Comparison of ENCODE assay signal across 7 mouse cellular contexts in genomic region chr13:49216220-49216552, GRCm38 (mm10). TPM values are rescaled to one million over a fixed set of nuclear protein-coding genes. Genes with fewer than 3 reads are reported as not detected.
DNase-seq lines count a peak whose midpoint lies in the region; ATAC-seq and TF ChIP-seq lines count a peak whose summit lies in the region.

No protein-coding gene starts in this region.

- no peak; the same call in 1 of the 2 replicates for ATAC-seq in forebrain, embryonic 13.5 days
- ATAC-seq in liver, embryonic 12.5 days: peak; percentile 65
- ATAC-seq in stomach, postnatal 0 days (ENCODE audit: low FRiP score, low TSS enrichment): peak; percentile 58

- H3K9me3 ChIP-seq in forebrain, embryonic 13.5 days (replicated peaks): 0 out of 2 replicates have a peak, but pooled peaks cover 2% of the 10 kb centered on the region
- no peaks in the 10 kb centered on the region for H3K9me3 ChIP-seq in liver, embryonic 12.5 days (replicated peaks)
- H3K9me3 ChIP-seq in stomach, postnatal 0 days (ENCODE audit: control insufficient read depth, low read length): no peaks in the 10 kb centered on the region

- H3K4me3 ChIP-seq in spleen, adult 2 months (ENCODE audit: extremely low read depth, insufficient read depth, insufficient read length): peak overlapping the region; percentile 66
- H3K4me3 ChIP-seq in forebrain, embryonic 13.5 days: peak overlapping the region; percentile 75
- peak overlapping the region; percentile 70 for H3K4me3 ChIP-seq in liver, embryonic 12.5 days
- peak overlapping the region; percentile 96 for H3K4me3 ChIP-seq in stomach, postnatal 0 days (ENCODE audit: low read depth, low read length)

- peak overlapping the region; percentile 92 for H3K4me2 ChIP-seq in forebrain, embryonic 13.5 days
- H3K4me2 ChIP-seq in liver, embryonic 12.5 days: peak overlapping the region; percentile 99
- H3K4me2 ChIP-seq in stomach, postnatal 0 days (replicated peaks; ENCODE audit: low read depth): peak overlapping the region; percentile 74

- no peak for TF ChIP-seq CTCF in spleen, adult 2 months (IDR thresholded peaks at IDR 0.05; ENCODE audit: extremely low read depth, insufficient read depth, insufficient read length, insufficient replicate concordance)
- no peak for TF ChIP-seq CTCF in stomach, postnatal 0 days (IDR thresholded peaks at IDR 0.05; ENCODE audit: low read depth)

- 4% methylated on average over 17 of the region's 17 CpGs for WGBS in spleen, adult 2 months
- 3% methylated on average over 17 of the region's 17 CpGs for WGBS in forebrain, embryonic 13.5 days
- WGBS in liver, embryonic 12.5 days (ENCODE audit: insufficient replicate concordance): 2% methylated on average over 17 of the region's 17 CpGs
- WGBS in stomach, postnatal 0 days: 4% methylated on average over 17 of the region's 17 CpGs

- H3K9ac ChIP-seq in forebrain, embryonic 13.5 days: peak overlapping the region; percentile 73
- H3K9ac ChIP-seq in liver, embryonic 12.5 days: peak overlapping the region; percentile 77
- peak overlapping the region; percentile 95 for H3K9ac ChIP-seq in stomach, postnatal 0 days (ENCODE audit: low read length)

- TF ChIP-seq POLR2A in spleen, adult 2 months (IDR thresholded peaks at IDR 0.05; ENCODE audit: low read depth, low read length): no peak

- H3K36me3 ChIP-seq in spleen, adult 2 months (ENCODE audit: control insufficient read depth, insufficient read depth, low read length): no peaks in the 10 kb centered on the region
- no peaks in the 10 kb centered on the region for H3K36me3 ChIP-seq in forebrain, embryonic 13.5 days (ENCODE audit: poor library complexity, severe bottlenecking)
- H3K36me3 ChIP-seq in liver, embryonic 12.5 days: no peaks in the 10 kb centered on the region
- no peaks in the 10 kb centered on the region for H3K36me3 ChIP-seq in stomach, postnatal 0 days (ENCODE audit: control insufficient read depth, insufficient read depth, low read length)

- no peak for TF ChIP-seq EP300 in stomach, postnatal 0 days (optimal IDR thresholded peaks at IDR 0.05)

- DNase-seq in spleen, adult 2 months (ENCODE audit: low read depth in 1 of 2, low spot score in 2 of 2): no peak
- DNase-seq in spleen, postnatal 14 days (ENCODE audit: low spot score in 2 of 2): no peak
- no peak for DNase-seq in stomach, postnatal 0 days (ENCODE audit: low spot score)
- no peak for DNase-seq in layer of hippocampus, postnatal 36 days
- DNase-seq in layer of hippocampus, postnatal 10 days (ENCODE audit: low spot score in 2 of 2): no peak

- H3K27me3 ChIP-seq in spleen, adult 2 months (ENCODE audit: control insufficient read depth, insufficient read depth, low read length): no peaks in the 10 kb centered on the region
- peaks cover 21% of the 10 kb centered on the region for H3K27me3 ChIP-seq in forebrain, embryonic 13.5 days
- peaks cover 19% of the 10 kb centered on the region for H3K27me3 ChIP-seq in liver, embryonic 12.5 days (replicated peaks)
- H3K27me3 ChIP-seq in stomach, postnatal 0 days (ENCODE audit: control insufficient read depth, insufficient read depth, low read length): no peaks in the 10 kb centered on the region

- peaks cover 24% of the 10 kb centered on the region for H3K4me1 ChIP-seq in spleen, adult 2 months (ENCODE audit: control insufficient read depth, insufficient read depth, insufficient read length)
- peaks cover 43% of the 10 kb centered on the region for H3K4me1 ChIP-seq in forebrain, embryonic 13.5 days
- H3K4me1 ChIP-seq in liver, embryonic 12.5 days: peaks cover 37% of the 10 kb centered on the region
- peaks cover 12% of the 10 kb centered on the region for H3K4me1 ChIP-seq in stomach, postnatal 0 days (replicated peaks; ENCODE audit: control insufficient read depth, insufficient read depth)

- peak overlapping the region; percentile 94 for H3K27ac ChIP-seq in spleen, adult 2 months (ENCODE audit: insufficient read depth, low read length)
- no peak overlapping the region for H3K27ac ChIP-seq in forebrain, embryonic 13.5 days
- H3K27ac ChIP-seq in liver, embryonic 12.5 days: peak overlapping the region; percentile 65
- peak overlapping the region; percentile 95 for H3K27ac ChIP-seq in stomach, postnatal 0 days (replicated peaks)

RNA-seq across cellular contexts. Expression of gene Card19, which starts 0.3 kb away (rescaled TPM):
- polyA plus RNA-seq in spleen, adult 2 months (2012; rRNA removed): 79.4 and 106 TPM in 2 replicates
- polyA plus RNA-seq in forebrain, embryonic 13.5 days (2015; fragmentation: Nextera tagmentation; extraction: Ambion mirVana): 12.0 and 16.1 TPM in 2 replicates
- polyA plus RNA-seq in liver, embryonic 12.5 days (2016; fragmentation: Nextera tagmentation; extraction: Ambion mirVana): 16.5 and 17.0 TPM in 2 replicates
- 83.5 and 86.2 TPM in 2 replicates for polyA plus RNA-seq in stomach, postnatal 0 days (2015; fragmentation: Nextera tagmentation; extraction: Ambion mirVana)
- 10 to 100 TPM; 13.9 to 15.0 TPM for total RNA-seq in layer of hippocampus, postnatal 36 days (2021)
- 10 to 100 TPM; 13.2 to 13.5 TPM for total RNA-seq in layer of hippocampus, postnatal 10 days (2021)

RNA-seq across cellular contexts. Expression of gene Ninj1, which starts 28.9 kb away (rescaled TPM):
- 234 and 343 TPM in 2 replicates for polyA plus RNA-seq in spleen, adult 2 months (2012; rRNA removed)
- polyA plus RNA-seq in forebrain, embryonic 13.5 days (2015; fragmentation: Nextera tagmentation; extraction: Ambion mirVana): 15.5 and 16.7 TPM in 2 replicates
- 41.5 and 42.6 TPM in 2 replicates for polyA plus RNA-seq in liver, embryonic 12.5 days (2016; fragmentation: Nextera tagmentation; extraction: Ambion mirVana)
- polyA plus RNA-seq in stomach, postnatal 0 days (2015; fragmentation: Nextera tagmentation; extraction: Ambion mirVana): 76.3 and 83.1 TPM in 2 replicates
- 10 to 100 TPM; 18.7 to 19.3 TPM for total RNA-seq in layer of hippocampus, postnatal 36 days (2021)
- 10 to 100 TPM; 23.3 to 24.5 TPM for total RNA-seq in layer of hippocampus, postnatal 10 days (2021)

RNA-seq across cellular contexts. Expression of gene Susd3, which starts 32.3 kb away (rescaled TPM):
- polyA plus RNA-seq in spleen, adult 2 months (2012; rRNA removed): 49.7 and 58.1 TPM in 2 replicates
- polyA plus RNA-seq in forebrain, embryonic 13.5 days (2015; fragmentation: Nextera tagmentation; extraction: Ambion mirVana): 0.37 and 0.66 TPM in 2 replicates
- 2.4 and 2.5 TPM in 2 replicates for polyA plus RNA-seq in liver, embryonic 12.5 days (2016; fragmentation: Nextera tagmentation; extraction: Ambion mirVana)
- polyA plus RNA-seq in stomach, postnatal 0 days (2015; fragmentation: Nextera tagmentation; extraction: Ambion mirVana): 1.0 and 1.2 TPM in 2 replicates
- 1 to 10 TPM; 2.5 to 2.6 TPM for total RNA-seq in layer of hippocampus, postnatal 36 days (2021)
- total RNA-seq in layer of hippocampus, postnatal 10 days (2021): 1 to 10 TPM; 2.4 to 2.5 TPM

Comparison
In these comparisons a context has a peak if more than half of its experiments do, and no peak if none do; other contexts are left out.
1. RNA of gene Susd3, which starts 32.3 kb away (polyA plus RNA-seq): 49.7 to 58.1 TPM in spleen, adult 2 months; 2.4 to 2.5 TPM in liver, embryonic 12.5 days, 1.0 to 1.2 TPM in stomach, postnatal 0 days and 0.37 to 0.66 TPM in forebrain, embryonic 13.5 days; every median in the first group is over 10 times any median in the second.
2. Peak in every context shown above with its lines, with median percentiles within 50 percentile points of each other: H3K4me3 ChIP-seq, H3K4me2 ChIP-seq and H3K9ac ChIP-seq.